Mouse (Mus musculus) lung, postnatal 14 days (tissue): ENCODE data around the gene Cacna1i.

ENCODE experiments used
- DNase-seq: peaks from one replicate; pipeline ENCODE4 v3.0.0; 2021

The Cacna1i gene

GRCm38 (mm10) chr15:80277107-80277506 lies 9.9 kb upstream of the Cacna1i start:
- no peak for DNase-seq

DNA sequence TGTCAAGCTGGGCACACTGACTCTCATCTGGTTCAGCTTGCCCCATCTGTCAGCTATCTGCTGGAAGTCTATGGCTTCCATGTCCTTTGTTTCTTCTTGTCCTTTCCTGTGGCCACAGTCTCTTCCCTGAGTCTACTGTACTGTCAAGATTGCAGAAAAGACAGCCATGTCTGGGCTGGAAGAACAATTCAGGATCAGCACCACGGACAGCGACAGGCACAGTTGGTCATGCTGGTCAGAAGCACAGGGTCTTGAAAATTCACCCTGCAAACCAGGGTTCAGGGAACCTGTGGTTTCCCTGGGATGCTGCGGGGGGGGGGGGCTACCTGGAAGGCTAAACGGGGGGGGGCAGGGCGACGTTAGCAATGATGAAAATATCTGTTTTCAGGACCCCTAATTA lies 9.4 kb upstream of the Cacna1i start:
- DNase-seq, result peak; percentile 79

DNA sequence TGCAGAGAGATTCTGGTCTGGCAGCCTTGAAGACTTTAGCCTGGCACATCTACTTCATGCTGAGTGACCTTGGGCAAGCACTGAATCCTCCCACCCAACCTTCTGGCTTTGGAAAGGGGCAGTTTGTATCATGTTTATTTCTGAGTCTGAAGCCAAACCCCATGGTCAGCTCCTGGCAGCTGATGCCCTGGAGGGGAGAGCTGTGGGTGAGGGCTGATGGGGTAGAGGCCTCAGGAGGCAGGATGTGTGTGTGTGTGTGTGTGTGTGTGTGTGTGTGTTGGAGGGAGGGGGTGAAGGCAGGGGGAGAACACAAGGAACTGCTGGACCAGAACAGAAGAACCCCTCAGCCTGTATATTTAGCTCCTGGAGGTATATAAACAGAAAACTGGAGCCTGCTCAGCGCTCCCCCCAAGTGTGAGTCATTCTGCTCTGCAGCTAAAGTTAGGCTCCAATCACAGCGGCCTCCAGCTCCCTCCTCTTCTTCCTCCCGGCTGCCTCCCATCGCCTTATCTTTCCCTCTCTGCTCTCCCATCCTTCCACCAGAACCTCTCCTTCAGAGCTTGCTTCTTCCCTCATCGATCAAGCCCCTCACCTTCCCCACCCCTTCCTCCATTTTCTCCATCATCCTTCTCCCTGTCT lies 8.8 kb upstream of the Cacna1i start:
- DNase-seq, result no peak

DNA sequence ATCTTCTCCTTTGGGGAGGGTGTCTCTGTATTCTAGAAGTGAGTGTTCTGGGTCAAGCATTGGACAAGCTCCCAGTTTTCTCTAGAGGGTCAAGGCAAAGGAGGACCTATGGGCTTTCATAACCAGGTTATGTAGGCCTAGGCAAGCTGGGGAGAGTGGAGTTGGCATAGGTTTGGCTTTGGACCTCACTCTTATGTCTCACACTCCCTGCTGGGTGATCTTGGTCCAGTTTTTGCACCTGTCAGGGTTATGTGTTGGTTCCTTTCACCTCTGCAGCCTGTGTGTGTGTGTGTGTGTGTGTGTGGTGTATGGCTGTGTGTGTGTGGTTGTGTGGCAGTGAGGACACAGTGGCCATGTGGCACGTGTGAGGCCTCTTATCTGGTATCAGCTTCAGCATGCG lies 8.0 kb upstream of the Cacna1i start:
- DNase-seq, result no peak

- DNase-seq, result peak; percentile 46
Measured at GRCm38 (mm10) chr15:80280646-80281045, 6.4 kb upstream of the Cacna1i start.

GRCm38 (mm10) chr15:80288036-80288435 lies 998 bp downstream of the Cacna1i start:
- no peak for DNase-seq

GRCm38 (mm10) chr15:80289436-80289835 lies 2.4 kb downstream of the Cacna1i start:
- peak; percentile 73 for DNase-seq

DNA sequence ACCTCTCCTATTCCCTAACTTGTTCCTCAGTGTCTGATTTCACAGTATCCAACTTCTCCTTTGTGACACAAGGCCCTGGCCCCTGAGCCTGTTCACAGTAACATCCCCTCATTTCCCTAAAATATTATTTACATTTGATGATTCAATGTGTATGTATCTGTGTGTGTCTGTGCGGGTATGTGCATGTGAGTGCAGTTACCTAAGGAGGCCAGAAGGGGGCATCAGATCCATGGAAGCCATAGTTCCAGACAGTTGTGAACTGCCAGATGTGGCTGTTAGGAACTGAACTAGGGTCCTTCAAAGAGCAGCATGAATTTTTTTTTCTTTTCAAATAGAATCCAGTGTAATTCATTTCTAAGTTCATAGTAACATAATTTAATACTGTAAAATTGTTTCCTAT lies 10.1 kb downstream of the Cacna1i start:
- DNase-seq, result no peak

- DNase-seq, result no peak
Measured at GRCm38 (mm10) chr15:80303779-80304178, 16.7 kb downstream of the Cacna1i start.

DNA sequence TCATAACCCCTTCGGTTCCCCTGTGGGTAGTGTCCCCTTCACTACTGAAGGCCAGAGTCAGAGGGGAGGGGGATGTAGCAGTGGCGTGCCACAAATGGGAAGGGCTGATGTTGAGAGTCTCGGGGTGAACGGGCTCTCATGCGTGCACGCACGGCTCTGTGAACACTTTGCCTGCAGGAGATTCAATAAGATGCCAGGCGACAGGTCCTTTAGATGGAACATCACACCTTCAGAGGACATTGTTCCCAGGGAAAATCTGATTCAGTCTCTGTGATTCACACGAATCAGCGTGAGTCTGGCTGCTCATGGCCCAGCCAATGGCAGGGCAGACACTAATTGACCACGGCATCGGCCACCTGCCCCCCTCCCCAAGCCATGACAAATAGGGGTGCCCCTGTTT lies 17.1 kb downstream of the Cacna1i start:
- no peak for DNase-seq

DNA sequence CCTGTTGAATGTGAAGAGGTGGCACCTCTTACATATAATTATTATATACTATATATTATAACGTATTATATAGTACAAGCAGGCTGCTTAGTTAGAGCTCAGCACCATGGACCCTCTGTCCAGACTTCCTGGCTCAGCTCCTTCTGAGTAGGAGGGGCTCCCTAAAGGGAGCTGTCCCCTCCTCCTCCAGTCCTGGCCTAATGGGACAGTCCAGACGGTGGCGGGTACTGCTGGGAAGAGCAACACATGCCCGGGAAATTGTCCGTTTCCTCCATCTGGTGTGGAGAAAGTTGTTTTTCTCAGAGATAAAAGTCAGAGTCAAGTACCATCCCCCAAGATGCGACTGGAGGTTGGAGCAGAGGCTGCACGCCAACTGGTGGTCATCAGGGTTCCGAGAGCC lies 19.1 kb downstream of the Cacna1i start:
- DNase-seq, result no peak

DNA sequence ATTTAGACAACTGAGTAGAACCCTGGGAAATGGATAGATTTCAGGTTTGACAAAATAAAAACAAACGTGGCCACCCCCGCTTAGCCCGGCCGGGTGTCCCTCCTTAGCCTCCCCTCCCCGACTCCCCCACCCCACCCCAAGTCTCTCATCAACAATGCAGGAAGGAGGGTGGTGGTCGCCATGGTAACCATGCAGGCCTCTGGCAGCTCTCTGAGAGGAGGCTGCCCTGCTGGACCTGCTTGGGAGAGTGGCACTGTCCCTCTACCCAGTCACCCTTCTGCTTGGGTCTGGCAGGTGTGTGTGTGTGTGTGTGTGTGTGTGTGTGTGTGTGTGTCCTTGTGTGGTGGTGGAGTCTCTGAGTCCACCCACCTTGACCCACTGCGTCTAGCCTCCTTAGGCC lies 27.7 kb downstream of the Cacna1i start:
- DNase-seq, result no peak

DNA sequence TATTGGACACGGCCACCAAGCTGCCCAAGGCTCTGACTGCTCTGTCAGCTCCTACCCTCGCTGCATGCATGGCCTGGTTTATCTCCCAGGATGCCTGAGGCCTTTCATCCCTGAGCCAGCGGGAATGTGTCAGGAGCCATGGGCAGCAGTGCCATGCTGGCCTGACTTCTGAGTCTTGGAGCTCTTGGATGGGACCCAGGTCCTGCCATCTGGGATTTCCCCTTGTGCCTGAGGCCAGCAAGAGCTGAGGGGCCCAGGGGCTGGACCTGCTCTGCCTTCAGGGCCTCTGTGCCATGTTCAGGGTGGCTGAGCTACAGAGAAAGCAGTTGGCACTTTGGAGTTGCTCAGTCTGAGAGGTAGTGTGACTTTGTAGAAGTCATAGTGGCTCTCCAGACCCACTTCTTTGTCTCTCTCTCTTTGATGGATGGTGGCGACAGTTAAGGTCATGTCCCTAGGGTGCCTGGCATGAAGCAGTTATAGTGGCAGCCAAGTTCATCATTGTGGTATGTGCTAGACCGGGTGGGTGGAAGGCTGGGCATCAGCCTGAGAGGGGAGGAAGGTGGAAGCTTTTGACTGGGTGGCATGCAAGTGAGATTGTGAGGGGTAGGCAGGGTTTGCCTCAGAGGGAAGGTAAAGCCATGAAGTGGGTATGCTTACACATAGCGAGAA lies 30.1 kb downstream of the Cacna1i start:
- no peak for DNase-seq

- no peak for DNase-seq
Measured at GRCm38 (mm10) chr15:80317841-80318530, 30.9 kb downstream of the Cacna1i start.

DNA sequence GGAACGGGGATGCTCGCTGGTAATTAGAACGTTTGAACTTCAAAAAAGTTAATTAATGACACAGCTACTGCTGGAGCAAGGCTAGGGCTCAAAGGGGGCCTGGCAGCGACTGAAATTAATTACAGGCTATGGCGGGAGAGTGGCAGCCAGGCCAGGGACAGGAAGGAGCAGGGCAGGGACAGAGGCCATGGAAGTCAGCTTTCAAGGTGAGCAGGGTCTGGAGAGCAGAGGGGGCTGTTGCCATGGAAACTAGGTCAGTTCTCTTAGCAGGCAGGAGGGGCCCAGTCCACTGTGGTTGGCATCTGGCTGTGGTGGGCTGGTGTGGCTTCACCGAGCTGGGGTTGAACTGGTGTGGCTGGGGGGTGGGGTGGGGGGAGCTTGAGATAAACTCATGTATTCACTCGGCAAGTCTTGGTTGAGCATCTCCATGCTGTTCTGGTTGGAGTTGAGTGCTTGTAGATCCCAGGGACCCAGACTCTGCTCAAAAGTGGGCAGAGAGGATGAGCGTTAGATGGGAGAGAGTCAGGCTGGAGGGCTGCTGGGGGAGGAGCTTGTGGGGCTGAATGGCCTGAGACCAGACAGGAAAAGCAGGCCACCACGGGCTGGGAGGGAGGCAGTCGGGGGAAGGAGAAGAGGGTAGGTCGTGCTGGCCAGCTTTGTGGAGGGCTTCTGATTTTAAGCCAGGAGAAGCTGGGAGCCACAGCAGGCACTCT lies 31.7 kb downstream of the Cacna1i start:
- no peak for DNase-seq

DNA sequence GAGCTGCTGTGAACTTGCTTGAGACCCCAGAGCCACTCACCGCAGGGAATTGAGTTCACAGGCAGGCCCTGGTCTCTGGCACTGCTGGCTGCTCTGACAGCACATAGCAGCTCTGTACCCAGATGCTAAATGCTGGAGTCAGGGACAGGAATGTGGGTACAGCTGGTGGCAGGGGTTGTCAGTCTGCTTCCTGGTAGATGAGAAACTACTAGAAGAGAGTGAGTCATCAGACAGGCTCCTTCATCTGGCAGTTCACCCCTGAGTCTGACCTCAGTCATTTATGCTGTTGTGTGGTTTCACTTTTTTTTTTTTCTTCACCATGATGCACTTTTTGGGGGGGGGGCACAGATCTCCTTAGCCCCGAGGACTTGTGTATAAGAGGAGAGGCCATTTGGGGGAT lies 32.3 kb downstream of the Cacna1i start:
- DNase-seq, result no peak

GRCm38 (mm10) chr15:80319921-80320320 lies 32.9 kb downstream of the Cacna1i start:
- DNase-seq, result no peak

GRCm38 (mm10) chr15:80325207-80325606 lies 38.2 kb downstream of the Cacna1i start:
- no peak for DNase-seq

GRCm38 (mm10) chr15:80325756-80326155 lies 38.7 kb downstream of the Cacna1i start:
- no peak for DNase-seq

DNA sequence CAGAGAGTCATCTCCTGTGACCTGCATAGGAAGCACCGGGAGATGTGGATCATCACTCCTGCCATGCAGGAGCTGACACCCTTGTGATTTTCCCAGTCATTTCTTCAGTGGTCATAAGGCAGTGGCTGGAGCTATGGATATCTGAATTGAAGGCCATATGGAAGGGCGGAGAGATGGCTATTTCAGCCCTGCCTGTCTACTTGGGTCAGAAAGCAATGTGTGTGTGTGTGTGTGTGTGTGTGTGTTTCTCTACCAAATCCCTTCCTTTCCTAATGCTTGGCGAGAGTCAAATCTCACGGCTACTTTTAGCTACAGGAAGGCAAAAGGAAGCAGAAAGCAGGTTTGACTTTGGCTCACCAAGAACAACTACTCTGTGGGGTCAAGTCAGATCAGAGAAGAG lies 39.9 kb downstream of the Cacna1i start:
- DNase-seq, result no peak

DNA sequence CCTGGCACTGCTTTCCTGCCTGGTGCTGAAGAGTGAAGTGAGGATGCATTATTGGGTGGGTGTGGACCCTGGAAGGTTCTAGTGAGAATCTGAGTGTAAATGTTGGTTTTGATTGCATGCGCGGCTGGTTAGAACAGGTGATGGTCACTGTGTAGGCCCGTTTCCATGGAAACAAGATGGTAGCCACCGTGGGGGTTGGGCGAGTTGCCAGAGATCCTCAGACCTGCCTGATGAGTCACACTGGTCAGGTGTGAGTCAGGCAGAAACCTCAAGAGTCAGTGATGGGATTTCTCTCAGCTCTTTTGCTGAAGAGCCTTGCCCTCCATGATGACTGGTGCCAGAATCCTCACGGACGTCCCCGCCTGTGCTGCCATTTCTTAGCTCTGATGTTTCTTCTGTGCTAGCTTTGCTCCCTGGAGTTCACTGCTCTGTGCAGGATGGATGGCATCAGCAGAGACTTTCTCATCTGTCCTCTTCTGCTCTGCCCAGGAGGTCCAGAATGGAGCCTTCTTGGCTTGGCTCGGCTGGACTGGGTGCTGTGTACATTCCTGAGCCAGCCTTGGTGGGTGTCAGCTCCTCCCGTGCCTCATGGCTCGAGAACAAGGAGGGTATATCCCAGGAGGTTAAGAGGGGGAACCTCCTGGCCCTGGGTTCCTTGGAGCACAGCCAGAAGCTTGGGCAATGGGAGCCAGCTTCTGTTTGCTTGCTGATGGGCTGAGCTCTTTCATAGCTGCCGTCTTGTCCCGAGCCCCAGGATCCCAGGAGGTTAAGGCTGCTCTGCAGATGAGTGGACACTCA lies 40.9 kb downstream of the Cacna1i start:
- DNase-seq, result no peak

DNA sequence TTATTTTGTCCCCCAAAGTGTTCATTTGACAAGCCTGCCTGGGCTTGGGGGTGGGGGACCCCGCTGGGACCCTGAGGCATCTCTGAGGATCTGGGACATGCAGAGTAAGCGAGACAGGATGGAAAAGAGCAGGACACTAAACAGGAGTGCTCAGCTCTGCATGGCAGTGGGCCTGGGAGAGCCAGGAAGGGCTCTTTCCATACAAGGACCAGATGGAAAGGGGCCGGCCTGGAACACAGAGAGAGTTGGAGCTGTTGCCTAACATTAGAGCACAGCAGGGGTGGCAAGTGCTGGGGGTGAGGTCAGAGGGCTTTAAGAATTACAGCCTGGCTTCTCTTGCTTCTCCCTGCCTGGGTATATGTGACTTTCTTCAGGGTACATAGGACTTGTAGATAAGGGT lies 43.2 kb downstream of the Cacna1i start:
- no peak for DNase-seq

DNA sequence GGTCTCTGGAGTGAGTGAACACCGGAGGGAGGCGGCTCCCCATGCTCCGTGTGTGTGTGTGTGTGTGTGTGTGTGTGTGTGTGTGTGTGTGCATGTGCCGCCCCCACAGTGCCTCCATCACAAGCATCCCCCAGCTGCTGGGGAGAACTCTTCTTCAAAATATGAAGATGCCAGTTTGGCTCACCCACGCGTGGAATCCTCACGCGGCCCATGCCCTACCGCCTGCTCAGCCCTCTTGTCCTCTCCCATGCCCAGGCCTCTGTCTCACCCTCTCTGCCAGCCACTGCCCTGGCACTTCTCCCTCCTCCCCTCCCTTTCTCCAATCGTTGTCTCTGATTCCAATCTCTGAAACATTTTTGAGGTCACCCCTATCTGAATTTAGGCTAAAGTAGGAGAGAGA lies 47.7 kb downstream of the Cacna1i start:
- no peak for DNase-seq
